Mouse (Mus musculus) lung, adult 2 months (tissue): ENCODE results near the gene 2810408A11Rik.

Experiments used
- CTCF ChIP-seq: fragments of 200-500 bp; IDR thresholded peaks from 2 replicates; pipeline ENCODE4 v1.5.1; 2011; ENCODE audit warnings: mild to moderate bottlenecking, low read length, control low read depth; ENCODE audit not compliant: insufficient read depth
- POLR2A ChIP-seq: fragments of 200-500 bp; IDR thresholded peaks from 2 replicates; pipeline ENCODE4 v1.6.1; 2011; ENCODE audit warnings: low read depth, mild to moderate bottlenecking, control low read depth, low read length, borderline replicate concordance; ENCODE audit errors: extremely low read depth

- TF ChIP-seq POLR2A (peak; percentile 74; the same call in 1 of the 2 replicates), CTCF (no peak)
Observed at GRCm38 (mm10) chr11:69900471-69901405, at the start of gene 2810408A11Rik, which contains the start of gene Neurl4.
